Mouse (Mus musculus): ENCODE measurements around the gene Slc6a9.

Gene Slc6a9

GRCm38 (mm10) chr4:117840821-117841220 is 6.5 kb downstream of the Slc6a9 start:
- DNase-seq (ENCODE audit: low spot score): no peak

- no peak for DNase-seq (ENCODE audit: low spot score)
Observed at GRCm38 (mm10) chr4:117841566-117841965, 7.3 kb downstream of the Slc6a9 start.

DNA sequence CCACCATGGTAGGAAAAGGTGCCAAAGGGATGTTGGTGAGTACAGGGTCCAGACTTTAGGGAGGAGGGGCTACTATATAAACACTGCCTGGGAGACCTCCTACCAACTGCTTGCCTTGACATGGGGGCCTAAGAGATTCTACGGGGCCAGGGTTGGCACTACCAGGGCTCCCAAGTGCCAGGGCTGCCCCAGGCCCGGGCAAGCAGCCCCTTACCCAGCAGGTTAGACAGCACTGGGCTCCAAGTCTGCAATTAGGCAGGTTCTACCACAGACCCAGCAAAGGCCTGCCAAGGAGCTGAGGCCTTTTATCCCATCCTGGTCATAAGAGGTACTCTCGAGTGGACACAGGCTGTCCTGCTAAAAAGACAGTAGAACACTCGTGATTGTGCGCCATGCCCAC is 8.8 kb downstream of the Slc6a9 start:
- DNase-seq (ENCODE audit: low spot score): no peak

DNA sequence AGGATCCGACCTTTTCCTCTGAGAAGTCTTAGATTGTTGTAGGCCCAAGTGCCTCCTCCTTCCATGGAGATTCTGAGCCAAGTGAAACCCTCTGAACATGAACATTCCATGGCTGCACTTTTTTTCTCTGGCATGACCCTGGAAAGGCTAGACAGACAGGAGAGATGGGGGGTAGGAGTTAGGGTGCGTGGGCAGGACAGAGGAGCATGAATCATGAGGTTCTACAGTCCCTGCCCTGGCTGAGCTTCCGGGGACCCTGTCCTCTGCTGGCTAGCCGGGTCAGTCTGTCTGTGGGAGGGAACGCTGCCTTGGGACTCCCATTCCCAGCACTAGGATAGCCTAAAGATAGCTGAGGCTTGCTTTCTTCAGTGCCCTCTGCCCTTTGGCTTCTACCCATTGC is 10.2 kb downstream of the Slc6a9 start:
- DNase-seq (ENCODE audit: low spot score): no peak

GRCm38 (mm10) chr4:117845316-117845715 is 11.0 kb downstream of the Slc6a9 start:
- no peak for DNase-seq (ENCODE audit: low spot score)

DNA sequence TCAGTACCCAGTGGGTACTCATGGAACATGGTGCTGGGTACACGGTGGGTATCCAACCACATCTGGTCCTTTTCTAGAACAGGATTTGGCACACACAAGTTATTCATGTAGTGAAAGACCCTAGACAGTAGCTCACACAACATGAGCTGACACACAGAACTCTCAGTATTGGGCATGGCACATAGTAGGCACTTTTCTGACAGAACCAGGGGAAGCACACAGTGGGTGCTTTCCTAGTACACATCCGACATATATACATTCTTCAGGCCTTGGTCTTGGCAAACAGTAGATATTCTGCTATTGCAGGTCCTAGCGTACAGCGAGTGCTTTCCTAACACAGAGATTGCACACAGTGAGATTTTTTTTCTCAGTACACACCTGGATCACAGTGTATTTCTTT is 12.0 kb downstream of the Slc6a9 start:
- no peak for DNase-seq (ENCODE audit: low spot score)

- DNase-seq (ENCODE audit: low spot score): no peak
Observed at GRCm38 (mm10) chr4:117847011-117847410, 12.7 kb downstream of the Slc6a9 start.

DNA sequence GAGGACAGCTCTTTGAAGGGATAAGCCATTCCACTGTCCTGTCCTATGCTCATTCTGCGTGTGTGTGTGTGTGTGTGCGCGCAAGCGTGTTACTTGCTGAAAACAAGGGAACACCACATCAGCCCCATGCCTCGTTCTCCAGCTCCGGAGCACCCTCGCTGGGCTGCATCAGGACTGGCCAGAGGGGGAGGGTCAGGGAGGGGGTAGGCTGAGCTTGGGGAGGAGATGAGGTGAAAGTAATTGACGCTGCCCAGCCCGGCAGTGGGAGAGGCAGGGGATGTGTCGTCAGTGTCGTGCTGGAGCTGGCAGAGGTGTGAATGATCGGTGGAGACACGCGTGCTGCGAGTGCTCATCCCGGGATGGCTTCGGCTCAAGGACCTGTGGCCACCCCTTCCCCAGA is 14.8 kb downstream of the Slc6a9 start:
- DNase-seq (ENCODE audit: low spot score): no peak

- no peak for DNase-seq (ENCODE audit: low spot score)
Observed at GRCm38 (mm10) chr4:117849506-117849905, 15.2 kb downstream of the Slc6a9 start.

GRCm38 (mm10) chr4:117850176-117850575 is 15.9 kb downstream of the Slc6a9 start:
- DNase-seq (ENCODE audit: low spot score): no peak

DNA sequence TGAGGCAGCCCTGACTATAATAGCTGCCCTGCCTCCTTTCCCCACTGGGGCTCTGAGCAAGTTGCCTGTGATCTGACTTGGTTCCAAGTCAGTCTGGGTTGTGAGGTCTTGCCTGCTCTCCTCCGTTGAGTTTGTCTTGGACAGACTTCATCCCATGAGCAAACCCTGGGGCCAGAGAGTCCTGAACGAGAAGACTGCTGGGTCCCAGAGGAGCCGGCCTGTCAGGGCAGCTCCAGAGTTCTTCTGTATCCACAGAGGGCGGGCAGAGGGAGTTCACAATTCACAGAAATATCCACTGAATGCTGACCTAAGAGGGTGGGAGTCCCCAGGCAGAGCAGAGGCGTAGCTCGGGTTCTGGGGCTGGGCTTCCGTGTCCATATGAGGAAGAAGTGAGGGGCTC is 16.6 kb downstream of the Slc6a9 start:
- no peak for DNase-seq (ENCODE audit: low spot score)

DNA sequence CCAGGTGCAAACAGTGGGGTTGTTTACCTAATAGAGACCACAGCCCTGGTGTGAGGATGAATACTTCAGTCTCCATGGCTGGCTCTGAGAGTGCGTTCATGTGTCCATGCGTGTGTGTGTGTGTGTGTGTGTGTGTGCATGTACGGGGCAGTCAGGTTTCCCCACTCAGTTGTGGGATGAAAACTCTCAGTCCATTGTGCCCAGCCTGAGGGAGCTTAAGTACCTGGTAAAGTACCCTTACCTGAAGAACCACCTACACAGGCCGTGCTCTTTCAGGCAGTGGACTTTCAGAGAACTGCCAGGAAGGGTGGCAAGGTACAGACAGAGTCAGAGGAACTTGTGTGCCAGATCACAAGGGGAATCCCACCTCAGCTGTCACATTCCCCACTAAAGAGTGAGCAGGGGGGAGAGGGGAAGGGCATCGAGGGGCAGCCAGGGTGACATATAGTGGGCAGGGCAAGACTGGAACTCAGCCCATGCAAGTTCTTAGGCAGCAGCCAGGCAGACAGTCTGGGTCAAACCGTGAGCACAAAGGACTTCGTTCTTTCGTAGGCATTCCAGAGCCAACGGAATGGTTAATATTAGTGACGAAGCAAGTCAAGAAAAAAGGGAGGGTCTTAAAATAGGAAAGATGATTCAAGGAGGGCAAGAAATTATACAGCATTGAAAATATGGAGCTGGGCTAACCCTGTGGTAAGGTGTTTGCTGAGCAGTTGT is 18.0 kb downstream of the Slc6a9 start:
- no peak for DNase-seq (ENCODE audit: low spot score)

DNA sequence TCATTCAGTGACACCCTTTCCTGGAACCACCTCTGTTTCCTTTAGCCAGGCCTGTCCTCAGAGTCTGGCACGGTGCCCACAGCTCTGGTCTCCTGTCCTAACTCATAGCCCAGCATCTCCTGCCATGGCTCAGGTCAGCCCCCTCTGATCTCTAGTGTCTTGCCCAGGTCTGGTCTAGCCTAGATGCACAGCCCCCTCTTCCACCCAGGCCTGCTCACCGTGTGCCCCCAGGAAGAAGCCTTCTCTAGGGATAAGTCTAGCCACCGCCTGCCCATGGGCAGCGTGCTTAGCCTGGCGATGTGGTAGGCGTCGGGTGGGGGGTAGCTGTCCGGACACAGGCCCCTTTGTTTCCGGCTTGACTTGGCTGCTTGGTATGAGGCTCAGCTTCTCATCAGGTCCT is 20.8 kb downstream of the Slc6a9 start:
- no peak for DNase-seq (ENCODE audit: low spot score)

GRCm38 (mm10) chr4:117858794-117859193 is 24.5 kb downstream of the Slc6a9 start:
- DNase-seq (ENCODE audit: low spot score): no peak

DNA sequence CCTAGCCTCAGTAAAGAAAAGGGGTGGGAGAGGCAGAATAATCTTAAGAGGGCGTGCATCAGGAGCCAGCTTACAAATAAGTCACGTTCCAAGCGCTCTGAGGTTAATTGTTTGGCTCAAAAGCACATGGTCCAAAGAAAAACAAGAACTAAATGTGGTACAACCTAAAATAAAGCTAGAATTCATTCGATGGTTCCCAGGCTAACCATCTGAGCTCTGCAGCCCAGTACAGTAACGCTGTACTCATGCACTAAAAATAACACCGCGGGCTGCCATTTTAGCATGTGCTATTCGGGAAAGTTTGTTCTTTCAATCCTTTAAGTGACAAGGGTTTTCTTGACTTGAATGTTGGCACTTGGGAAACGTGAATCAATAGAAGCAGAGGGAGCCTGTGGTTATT is 26.3 kb downstream of the Slc6a9 start:
- no peak for DNase-seq (ENCODE audit: low spot score)

DNA sequence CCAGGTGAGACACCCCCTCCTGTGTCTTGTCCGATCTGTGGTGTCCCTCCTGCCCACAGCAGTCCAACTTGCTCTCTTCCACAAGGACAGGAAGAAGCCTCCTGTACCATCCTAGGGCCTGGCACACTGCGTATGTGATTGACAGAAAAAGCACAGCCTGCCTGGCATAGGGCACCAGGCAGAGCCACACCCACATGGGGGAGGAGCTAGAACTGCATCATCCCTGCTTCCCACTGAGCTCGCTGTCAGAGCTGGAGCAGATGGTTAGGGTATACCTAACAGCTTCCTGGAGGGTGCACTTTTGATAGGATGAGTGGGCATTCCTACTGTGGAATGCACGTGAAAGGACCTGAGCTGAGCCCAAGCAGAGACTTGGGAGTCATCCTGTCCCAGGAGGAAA is 28.5 kb downstream of the Slc6a9 start:
- no peak for DNase-seq (ENCODE audit: low spot score)

- no peak for DNase-seq (ENCODE audit: low spot score)
Observed at GRCm38 (mm10) chr4:117866083-117866482, 31.8 kb downstream of the Slc6a9 start.

DNA sequence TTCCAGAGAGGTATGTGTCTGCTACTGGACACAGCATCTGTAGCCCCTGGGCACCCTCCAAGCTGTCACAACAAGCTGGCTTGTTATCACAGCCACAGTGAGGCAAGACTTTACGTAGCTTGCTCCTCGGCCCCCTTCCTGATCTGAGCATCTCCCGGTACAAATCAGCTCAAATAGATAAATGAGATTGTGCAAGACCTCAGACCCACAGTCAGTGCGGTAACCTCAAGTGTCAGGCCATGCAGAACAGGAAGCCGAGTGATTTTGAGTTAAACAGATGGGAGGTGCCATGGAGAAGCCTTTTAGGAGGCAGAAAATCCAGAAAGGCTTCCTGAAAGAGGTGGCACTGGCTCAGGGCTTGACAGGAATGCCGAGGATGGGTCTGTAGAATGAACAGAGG is 32.7 kb downstream of the Slc6a9 start:
- DNase-seq (ENCODE audit: low spot score): no peak

GRCm38 (mm10) chr4:117867823-117868222 is 33.5 kb downstream of the Slc6a9 start:
- DNase-seq (ENCODE audit: low spot score): no peak

- no peak for DNase-seq (ENCODE audit: low spot score)
Observed at GRCm38 (mm10) chr4:117869317-117869716, 35.0 kb downstream of the Slc6a9 start.

- DNase-seq (ENCODE audit: low spot score): no peak
Observed at GRCm38 (mm10) chr4:117870437-117870836, 36.1 kb downstream of the Slc6a9 start.

- DNase-seq (ENCODE audit: low spot score): no peak
Observed at GRCm38 (mm10) chr4:117871787-117872186, 37.5 kb downstream of the Slc6a9 start.

DNA sequence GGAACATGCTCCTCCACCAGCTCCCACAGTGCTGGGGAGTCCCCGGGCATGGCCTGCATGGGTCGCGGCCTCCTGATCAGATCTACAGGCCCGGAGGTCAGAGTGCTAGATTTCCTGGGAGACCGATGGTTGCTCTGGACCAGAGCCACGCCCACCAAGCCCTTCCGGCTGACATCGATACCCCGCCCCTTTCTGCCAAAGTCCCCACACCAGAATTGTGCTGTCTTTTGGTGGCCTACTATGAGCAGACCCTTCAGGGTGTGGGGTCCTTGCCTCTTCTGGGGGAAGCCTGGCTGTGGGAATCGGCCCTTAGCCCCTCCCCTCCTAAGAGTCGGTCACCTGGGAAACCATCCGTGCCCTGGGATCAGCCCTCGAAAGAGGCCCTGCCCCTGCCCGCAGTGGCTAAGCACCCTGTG is 38.2 kb downstream of the Slc6a9 start, which contains the start of gene Ccdc24:
Gene Ccdc24, minus strand, starts transcription at position 87 of the 416 bp plus-strand sequence.
- no peak for DNase-seq (ENCODE audit: low spot score)

DNA sequence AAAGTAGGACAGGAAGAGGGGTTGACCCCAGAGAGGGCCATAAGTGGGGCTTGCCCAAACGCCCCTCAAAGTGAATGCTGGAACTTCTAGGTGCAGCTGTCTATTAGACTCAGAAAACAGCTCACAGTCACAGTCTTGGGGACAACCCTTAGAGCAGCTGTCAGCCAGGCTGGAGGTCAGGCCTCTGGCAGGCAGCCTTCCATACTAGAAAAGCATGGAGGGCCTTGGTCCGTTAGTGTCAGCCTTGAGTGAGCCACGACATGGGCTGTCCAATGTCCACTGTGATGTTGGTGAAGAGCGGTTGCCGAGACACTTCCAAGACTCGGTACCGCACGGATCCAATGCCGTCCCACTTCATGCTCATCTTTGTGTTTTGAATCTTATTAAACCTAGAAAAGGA is 39.3 kb downstream of the Slc6a9 start:
- DNase-seq (ENCODE audit: low spot score): no peak

Measured in left cerebral cortex, adult 11 months (tissue).